Comparison of ENCODE assay signal across 8 mouse cellular contexts in the genomic region with DNA sequence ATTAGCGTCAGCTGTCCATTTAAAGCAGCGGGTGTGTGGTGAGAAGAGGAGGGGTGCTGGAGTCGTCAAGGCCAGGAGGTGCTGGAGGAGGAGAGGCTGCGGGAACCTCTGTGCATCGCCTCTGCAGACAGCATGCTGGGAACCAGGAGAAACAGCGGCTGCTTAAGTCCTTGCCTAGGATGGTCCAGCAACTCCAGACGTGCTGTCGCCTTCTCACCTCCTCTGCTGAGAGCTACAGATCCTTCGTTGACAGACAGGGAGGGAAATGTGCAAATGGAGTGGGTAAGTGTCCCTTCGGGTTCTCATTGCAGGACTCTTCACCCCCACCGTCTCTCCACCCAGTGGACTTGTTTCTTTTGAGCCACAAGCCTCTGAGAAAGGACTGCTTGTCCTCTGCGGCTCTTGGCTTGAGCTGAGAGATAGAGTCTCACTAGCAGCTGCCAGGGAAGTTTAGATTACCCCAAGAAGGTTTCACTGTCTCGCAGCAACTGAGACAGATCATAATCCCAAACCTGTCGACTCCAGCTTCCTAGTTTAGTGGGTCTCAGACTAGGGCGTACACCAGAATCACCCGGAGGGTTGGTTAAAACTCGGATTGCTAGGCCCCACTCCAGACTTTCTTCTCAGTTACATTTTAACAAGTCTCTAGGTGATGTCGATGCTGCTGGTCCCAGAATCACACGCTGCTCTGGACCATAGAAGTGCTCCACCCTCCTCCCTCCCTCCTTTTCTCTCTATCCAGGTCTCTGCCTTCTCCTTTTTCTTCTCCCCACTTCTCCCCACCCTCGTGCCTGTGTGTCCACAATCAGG. TPM values are rescaled to one million over a fixed set of nuclear protein-coding genes. Genes with fewer than 3 reads are reported as not detected.
DNase-seq lines count a peak whose midpoint lies in the region; ATAC-seq and TF ChIP-seq lines count a peak whose summit lies in the region.

No protein-coding gene starts in this region.

- DNase-seq in heart, adult 18-20 months: peak; percentile 58 to 70
- no peak for DNase-seq in spleen, postnatal 4 days (ENCODE audit: low spot score in 2 of 2)

- 10% methylated on average over 20 of the region's 20 CpGs for WGBS in kidney, embryonic 15.5 days

- H3K27ac ChIP-seq in ES-Bruce4 (ENCODE audit: insufficient read depth, low read length): no peak overlapping the region
- H3K27ac ChIP-seq in kidney, embryonic 15.5 days: peak overlapping the region; percentile 93

- TF ChIP-seq EP300 in ES-Bruce4 (IDR thresholded peaks at IDR 0.05; ENCODE audit: insufficient read depth, low read depth, low read length): no peak

- no peak for TF ChIP-seq POLR2A in ES-Bruce4 (IDR thresholded peaks at IDR 0.05; ENCODE audit: insufficient read depth, low read length)

- H3K4me1 ChIP-seq in ES-Bruce4 (ENCODE audit: control insufficient read depth, insufficient read depth, low read length): peaks cover 3% of the 10 kb centered on the region
- peaks cover 58% of the 10 kb centered on the region for H3K4me1 ChIP-seq in kidney, embryonic 15.5 days

- H3K9ac ChIP-seq in ES-Bruce4 (ENCODE audit: low read depth, poor library complexity, severe bottlenecking): peak overlapping the region; percentile 63
- H3K9ac ChIP-seq in kidney, embryonic 15.5 days: peak overlapping the region; percentile 81

- H3K36me3 ChIP-seq in ES-Bruce4 (ENCODE audit: control insufficient read depth, insufficient read depth, low read length, poor library complexity, severe bottlenecking): peaks cover 4% of the 10 kb centered on the region; the same call in 1 of the 2 replicates
- H3K36me3 ChIP-seq in kidney, embryonic 15.5 days: peaks cover 13% of the 10 kb centered on the region

- peak overlapping the region; percentile 44 for H3K4me3 ChIP-seq in ES-Bruce4 (ENCODE audit: low read depth, low read length)
- H3K4me3 ChIP-seq in kidney, embryonic 15.5 days (replicated peaks): peak overlapping the region; percentile 55

- no peak for TF ChIP-seq CTCF in ES-Bruce4 (IDR thresholded peaks at IDR 0.05; ENCODE audit: low read depth, low read length)

- ATAC-seq in common myeloid progenitor, adult 5-6 weeks (replicated peaks; ENCODE audit: low read depth, poor library complexity, severe bottlenecking): peak; percentile 4; the same call in 1 of the 2 replicates
- ATAC-seq in kidney, embryonic 15.5 days (replicated peaks; ENCODE audit: low FRiP score): peak; percentile 20
- 0 out of 2 replicates have a peak, but pooled peaks have one; percentile 1 for ATAC-seq in megakaryocyte progenitor cell, adult 5-6 weeks (replicated peaks; ENCODE audit: poor library complexity)
- ATAC-seq in megakaryocyte-erythroid progenitor cell, adult 5-6 weeks (replicated peaks; ENCODE audit: low FRiP score, low TSS enrichment, poor library complexity, severe bottlenecking): no peak
- ATAC-seq in cerebellum, adult (ENCODE audit: insufficient number of reproducible peaks, low FRiP score, low TSS enrichment): no peak

- peak overlapping the region; percentile 94 for H3K4me2 ChIP-seq in kidney, embryonic 15.5 days

- H3K9me3 ChIP-seq in ES-Bruce4 (replicated peaks; ENCODE audit: control insufficient read depth, insufficient read depth, low read length, poor library complexity, severe bottlenecking): no peaks in the 10 kb centered on the region
- H3K9me3 ChIP-seq in kidney, embryonic 15.5 days (replicated peaks): no peaks in the 10 kb centered on the region

- no peaks in the 10 kb centered on the region for H3K27me3 ChIP-seq in ES-Bruce4 (ENCODE audit: control insufficient read depth, insufficient read depth, low read length, poor library complexity, severe bottlenecking)
- no peaks in the 10 kb centered on the region for H3K27me3 ChIP-seq in kidney, embryonic 15.5 days

RNA-seq across cellular contexts. Expression of a gene that starts 2.7 kb away (rescaled TPM):
- 204 and 217 TPM in 2 replicates for polyA plus RNA-seq in ES-Bruce4 (2011; ENCODE audit: insufficient read depth, insufficient read length, low read depth, missing spikeins)
- total RNA-seq in common myeloid progenitor, adult 5-6 weeks (2017): 0.27 and 0.34 TPM in 2 replicates
- total RNA-seq in heart, adult 18-20 months (2021): 10 to 100 TPM; 77.5 to 83.7 TPM
- 67.7 and 68.6 TPM in 2 replicates for polyA plus RNA-seq in kidney, embryonic 15.5 days (2015; fragmentation: Nextera tagmentation; extraction: Ambion mirVana)
- not detected in 2 replicates for total RNA-seq in megakaryocyte progenitor cell, adult 5-6 weeks (2015)
- total RNA-seq in megakaryocyte progenitor cell, adult 5-6 weeks (2017): not detected in 2 replicates
- not detected in 2 replicates for total RNA-seq in megakaryocyte-erythroid progenitor cell, adult 5-6 weeks (2014; fragmentation: Nextera tagmentation)
- total RNA-seq in megakaryocyte-erythroid progenitor cell, adult 5-6 weeks (2017): 1.9 TPM in 1 of 2 replicates, not detected in the other

Comparison
In these comparisons a context has a peak if more than half of its experiments do, and no peak if none do; other contexts are left out.
1. ATAC-seq: peak in common myeloid progenitor, adult 5-6 weeks (single experiment), kidney, embryonic 15.5 days (single experiment) and megakaryocyte progenitor cell, adult 5-6 weeks (single experiment); none in megakaryocyte-erythroid progenitor cell, adult 5-6 weeks (single experiment) and cerebellum, adult (single experiment).
2. DNase-seq: peak in heart, adult 18-20 months (2 of 2); none in spleen, postnatal 4 days (0 of 2).
3. RNA of a gene that starts 2.7 kb away (total RNA-seq): 77.5 to 83.7 TPM in heart, adult 18-20 months; 1.9 TPM in megakaryocyte-erythroid progenitor cell, adult 5-6 weeks, 0.27 to 0.34 TPM in common myeloid progenitor, adult 5-6 weeks and not detected in megakaryocyte progenitor cell, adult 5-6 weeks; every median in the first group is over 10 times any median in the second.